Mouse (Mus musculus) olfactory bulb, adult 2 months (tissue): ENCODE results near the gene Nes. TPM values are rescaled to one million over a fixed set of nuclear protein-coding genes. Genes with fewer than 3 reads are reported as not detected.

ENCODE experiments used
- H3K27ac ChIP-seq: fragments of 200-500 bp; 2 replicates; pipeline ENCODE4 v1.5.1; 2012; ENCODE audit warnings: low read depth, low read length; ENCODE audit not compliant: insufficient read depth
- H3K4me1 ChIP-seq: fragments of 200-500 bp; 2 replicates; pipeline ENCODE4 v1.6.1; 2012; ENCODE audit warnings: low read length; ENCODE audit not compliant: control insufficient read depth, insufficient read depth
- H3K4me3 ChIP-seq: fragments of 200-500 bp; 2 replicates; pipeline ENCODE4 v1.5.1; 2012; ENCODE audit warnings: mild to moderate bottlenecking, low read depth, low read length, moderate library complexity; ENCODE audit not compliant: insufficient read depth
- CTCF ChIP-seq: fragments of 200-500 bp; IDR thresholded peaks from 2 replicates; pipeline ENCODE4 v1.5.1; 2012; ENCODE audit warnings: low read depth, mild to moderate bottlenecking, low read length, moderate library complexity; ENCODE audit not compliant: insufficient read depth
- POLR2A ChIP-seq: fragments of 200-500 bp; IDR thresholded peaks from 2 replicates; pipeline ENCODE4 v1.6.1; 2012; ENCODE audit warnings: mild to moderate bottlenecking, low read depth, low read length, moderate library complexity; ENCODE audit not compliant: insufficient read depth
- WGBS: fragments of 180-500 bp; shearing (Covaris S2); methylation state at CpG from one replicate; pipeline ENCODE4 v1.1.7; 2018; 5-methylcytosine and 5-hydroxymethylcytosine counted together
- polyA plus RNA-seq: library from polyadenylated mRNA; stranded (reverse); fragments of >200 nt; gene quantifications from 2 replicates; pipeline ENCODE4 v1.2.4, GENCODE M21; 2012; ENCODE audit warnings: low replicate concordance; ENCODE audit not compliant: missing spikeins, insufficient read depth, insufficient read length

Nes gene
- polyA plus RNA-seq, 1 experiment: not detected

- peak within 1 kb of the TSS; percentile 72 for H3K27ac ChIP-seq
These were observed 22.3 kb upstream of the Nes start, which contains the start of gene Crabp2 for GRCm38 (mm10) chr3:87948378-87949265. Gene Crabp2 (plus strand): TSS chr3:87948666.

GRCm38 (mm10) chr3:87949266-87949954, 21.5 kb upstream of the Nes start:
- TF ChIP-seq CTCF (no peak), POLR2A (no peak)
- Histone ChIP-seq H3K4me3 (0 out of 2 replicates have a peak overlapping the region, but pooled peaks have one; percentile 15), H3K27ac (peak overlapping the region; percentile 9; the same call in 1 of the 2 replicates), H3K4me1 (peaks cover 58% of the 10 kb centered on the region)
- WGBS: 39% methylated on average over 16 of the region's 16 CpGs

More at GRCm38 (mm10) chr3:87948378-87949265, 22.3 kb upstream of the Nes start, which contains the start of gene Crabp2:
- H3K4me1 ChIP-seq: peaks cover 58% of the 10 kb centered on the region
- H3K4me3 ChIP-seq: peak within 1 kb of the TSS; percentile 19
- 11% methylated on average over 35 of the region's 35 CpGs for WGBS
- TF ChIP-seq POLR2A: no peak
- TF ChIP-seq CTCF: no peak

DNA sequence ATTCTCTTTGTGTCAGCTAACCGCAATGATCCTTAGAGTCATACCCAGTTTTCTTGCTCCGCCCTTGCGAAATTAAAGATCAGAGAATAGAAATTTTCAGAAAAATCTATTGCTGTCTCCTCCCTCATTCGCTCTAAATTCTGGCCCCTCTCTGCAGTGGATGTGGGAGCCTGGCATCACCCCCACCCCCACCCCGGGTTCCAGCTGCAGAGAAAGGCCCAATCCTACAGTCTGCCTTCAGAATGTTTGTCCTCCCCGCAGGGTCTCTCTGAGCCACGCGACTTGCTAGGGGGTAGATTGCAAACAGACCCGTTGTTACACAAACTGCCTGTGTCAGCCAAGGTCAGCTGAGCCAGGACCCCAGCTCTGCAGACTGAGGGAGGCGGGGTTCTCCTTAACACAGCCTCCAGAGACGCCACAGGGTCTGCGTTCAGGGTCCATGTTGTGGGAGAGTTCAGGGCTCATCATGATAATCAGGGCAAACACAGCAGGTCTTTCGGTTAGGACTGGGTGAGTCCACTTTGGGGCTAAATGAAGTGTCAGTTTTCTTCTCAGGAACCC, 20.8 kb upstream of the Nes start:
- H3K27ac ChIP-seq: 0 out of 2 replicates have a peak overlapping the region, but pooled peaks have one; percentile 9
- 36% methylated on average over 13 of the region's 13 CpGs for WGBS

GRCm38 (mm10) chr3:87951946-87952345, 18.9 kb upstream of the Nes start:
- Histone ChIP-seq H3K4me1 (peaks cover 46% of the 10 kb centered on the region), H3K4me3 (no peak overlapping the region), H3K27ac (no peak overlapping the region)
- WGBS: 52% methylated on average over 12 of the region's 12 CpGs
- no peak for TF ChIP-seq CTCF
- no peak for TF ChIP-seq POLR2A

More for the DNA sequence above, 20.8 kb upstream of the Nes start:
- TF ChIP-seq CTCF: no peak
- Histone ChIP-seq H3K4me3 (no peak overlapping the region), H3K4me1 (peaks cover 58% of the 10 kb centered on the region)

DNA sequence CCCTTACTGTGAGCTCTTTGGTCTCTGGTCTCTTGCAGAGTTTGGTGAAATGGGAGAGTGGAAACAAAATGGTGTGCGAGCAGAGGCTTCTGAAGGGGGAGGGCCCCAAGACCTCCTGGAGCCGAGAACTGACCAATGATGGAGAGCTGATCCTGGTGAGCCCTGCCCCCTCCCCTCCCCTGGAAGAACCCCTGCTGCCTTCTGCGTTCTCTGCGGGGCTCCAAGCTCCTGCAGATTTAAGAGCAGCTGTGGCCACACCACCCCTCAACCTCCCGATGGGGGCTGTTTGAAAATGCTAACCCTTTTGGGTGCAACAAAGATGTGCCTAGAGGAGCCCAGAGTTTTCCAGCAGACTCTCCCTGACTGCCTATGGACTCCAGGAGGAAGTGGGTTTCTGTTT, 18.4 kb upstream of the Nes start:
- Histone ChIP-seq H3K4me1 (peaks cover 41% of the 10 kb centered on the region), H3K4me3 (no peak overlapping the region), H3K27ac (no peak overlapping the region)
- 22% methylated on average over 5 of the region's 5 CpGs for WGBS
- TF ChIP-seq POLR2A (no peak), CTCF (no peak)

- TF ChIP-seq CTCF (no peak), POLR2A (no peak)
- 46% methylated on average over 1 of the region's 1 CpGs for WGBS
- H3K4me1 ChIP-seq: peaks cover 22% of the 10 kb centered on the region
- H3K4me3 ChIP-seq: no peak overlapping the region
- H3K27ac ChIP-seq: no peak overlapping the region
These were observed 12.8 kb upstream of the Nes start for GRCm38 (mm10) chr3:87958056-87958455.

DNA sequence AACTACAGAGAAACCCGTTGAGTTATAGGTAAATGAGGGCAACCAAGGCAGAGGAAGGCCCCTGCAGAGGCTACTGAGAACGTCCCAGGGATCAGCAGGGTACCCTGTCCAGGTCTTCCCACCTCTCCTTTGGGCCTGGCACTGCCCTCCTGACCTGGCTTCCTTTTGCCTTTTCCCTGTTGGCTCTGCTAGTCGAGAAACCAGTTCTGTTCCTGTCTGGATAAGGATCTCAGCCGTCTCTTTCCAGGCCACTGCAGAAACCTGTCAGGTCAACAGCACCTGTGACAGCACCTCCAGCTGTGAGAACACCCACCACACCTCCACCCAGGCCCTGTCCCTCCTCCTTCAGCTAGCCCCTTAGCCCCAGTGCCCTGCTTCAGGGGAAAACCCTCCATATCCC, 12.4 kb upstream of the Nes start:
- Histone ChIP-seq H3K27ac (no peak overlapping the region), H3K4me1 (peaks cover 22% of the 10 kb centered on the region), H3K4me3 (no peak overlapping the region)
- no peak for TF ChIP-seq POLR2A
- TF ChIP-seq CTCF: no peak
- WGBS: 62% methylated on average over 4 of the region's 4 CpGs

DNA sequence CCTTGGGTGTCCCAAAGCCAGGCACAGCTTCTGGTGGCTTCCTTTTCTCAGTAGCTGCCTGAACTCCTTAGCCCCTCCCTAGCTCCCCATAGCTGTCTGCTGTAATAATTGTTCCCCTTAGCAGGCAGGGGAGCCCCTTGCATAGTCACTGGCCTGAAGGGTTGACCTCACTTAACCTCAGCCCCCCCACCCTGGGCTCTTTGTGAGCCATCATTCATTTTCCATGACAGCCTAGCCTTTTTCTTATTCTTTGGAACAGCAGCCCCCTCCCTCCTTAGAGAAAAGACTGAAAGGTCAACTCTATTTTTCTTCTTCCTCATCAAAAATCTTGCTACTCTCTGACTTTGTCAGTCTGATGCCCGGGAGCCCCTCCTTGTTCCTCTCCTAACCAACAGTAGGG, 11.9 kb upstream of the Nes start:
- TF ChIP-seq CTCF (no peak), POLR2A (no peak)
- no peak overlapping the region for H3K27ac ChIP-seq
- whole genome bisulfite sequencing: 57% methylated on average over 1 of the region's 1 CpGs
- H3K4me1 ChIP-seq: peaks cover 22% of the 10 kb centered on the region
- no peak overlapping the region for H3K4me3 ChIP-seq

- H3K27ac ChIP-seq: no peak overlapping the region
- TF ChIP-seq CTCF (no peak), POLR2A (no peak)
- 63% methylated on average over 7 of the region's 7 CpGs for WGBS
- H3K4me1 ChIP-seq: peaks cover 22% of the 10 kb centered on the region
- no peak overlapping the region for H3K4me3 ChIP-seq
These were observed 11.5 kb upstream of the Nes start for GRCm38 (mm10) chr3:87959371-87959770.
